Mouse (Mus musculus): Measurements from ENCODE around the gene Sirt7. TPM values are rescaled to one million over a fixed set of nuclear protein-coding genes. Genes with fewer than 3 reads are reported as not detected.

Sirt7 gene
- total RNA-seq, 2 experiments from 2014 or later: 4.5 TPM

- intact Hi-C loops (cut with DNase I): no loop called here
- no peak for DNase-seq
Measured at GRCm38 (mm10) chr11:120642939-120643600, 18.0 kb upstream of the Sirt7 start.

GRCm38 (mm10) chr11:120641869-120642268 is 16.8 kb upstream of the Sirt7 start:
- no peak for DNase-seq
- intact Hi-C loops (cut with DNase I): no loop called here

GRCm38 (mm10) chr11:120641255-120641654 is 16.2 kb upstream of the Sirt7 start:
- DNase-seq: no peak
- intact Hi-C loops (cut with DNase I): no loop called here

- DNase-seq: no peak
- intact Hi-C loops (cut with DNase I): no loop called here
Measured at GRCm38 (mm10) chr11:120634810-120635209, 9.8 kb upstream of the Sirt7 start.

- DNase-seq: peak; percentile 84 to 90
- intact Hi-C loops (cut with DNase I): loop anchor here (2.0 kb wide), 1 partner anchor 13 kb away; no protein-coding TSS in a partner anchor
Measured at GRCm38 (mm10) chr11:120633520-120634343, 8.7 kb upstream of the Sirt7 start, which contains the start of gene Mafg. TSS of gene Mafg (minus strand) at chr11:120633600.

GRCm38 (mm10) chr11:120632559-120633519 is 7.8 kb upstream of the Sirt7 start:
- intact Hi-C loops (cut with DNase I): loop anchor here (2.0 kb wide), 1 partner anchor 14 kb away; no protein-coding TSS in a partner anchor
- DNase-seq: peak; percentile 76 to 77

- intact Hi-C loops (cut with DNase I): loop anchor here (2.0 kb wide), 1 partner anchor 15 kb away; no protein-coding TSS in a partner anchor
- peak in 1 of 2 experiments; percentile 12 for DNase-seq
Measured at GRCm38 (mm10) chr11:120631726-120632448, 6.8 kb upstream of the Sirt7 start.

- intact Hi-C loops (cut with DNase I): no loop called here
- no peak for DNase-seq
Measured at GRCm38 (mm10) chr11:120630881-120631725, 6.1 kb upstream of the Sirt7 start.

GRCm38 (mm10) chr11:120630401-120630871 is 5.4 kb upstream of the Sirt7 start:
- peak in 1 of 2 experiments; percentile 32 for DNase-seq
- intact Hi-C loops (cut with DNase I): no loop called here

GRCm38 (mm10) chr11:120629911-120630310 is 4.9 kb upstream of the Sirt7 start:
- intact Hi-C loops (cut with DNase I): no loop called here
- DNase-seq: peak; percentile 53 to 61

- DNase-seq: peak in 1 of 2 experiments; percentile 41
- intact Hi-C loops (cut with DNase I): no loop called here
Measured at GRCm38 (mm10) chr11:120629341-120629730, 4.3 kb upstream of the Sirt7 start.

- intact Hi-C loops (cut with DNase I): no loop called here
- DNase-seq: peak in 1 of 2 experiments; percentile 15
Measured at GRCm38 (mm10) chr11:120628601-120629340, 3.7 kb upstream of the Sirt7 start.

GRCm38 (mm10) chr11:120627468-120628300 is 2.6 kb upstream of the Sirt7 start:
- no peak for DNase-seq
- intact Hi-C loops (cut with DNase I): no loop called here

- intact Hi-C loops (cut with DNase I): no loop called here
- DNase-seq: no peak
Measured at GRCm38 (mm10) chr11:120626785-120627467, 1.9 kb upstream of the Sirt7 start.

GRCm38 (mm10) chr11:120624680-120625111 is 344 bp downstream of the Sirt7 start:
- DNase-seq: peak; percentile 73 to 80
- intact Hi-C loops (cut with DNase I): loop anchor here (1.0 kb wide), 1 partner anchor 88 kb away; no protein-coding TSS in a partner anchor
